Mouse (Mus musculus) T-helper 17 cell (primary cell): ENCODE measurements around the gene Otub2.

ENCODE experiments used
- in situ Hi-C, 2 experiments: fragments of 300-600 bp; cut with MboI, MseI; formaldehyde crosslinking; loops; 1 replicate in 1 of 2; 2 replicates in 1 of 2; pipeline ENCODE4 v1.15.1; 2025; ENCODE audit warnings: high pct_unique_total_duplicates in 2 of 2

The Otub2 gene

GRCm38 (mm10) chr12:103368777-103369176 lies 19.7 kb upstream of the Otub2 start:
- in situ Hi-C loops, result loop anchor here (5.0 kb wide), 2 partner anchors 46 to 226 kb away; no protein-coding TSS in a partner anchor

DNA sequence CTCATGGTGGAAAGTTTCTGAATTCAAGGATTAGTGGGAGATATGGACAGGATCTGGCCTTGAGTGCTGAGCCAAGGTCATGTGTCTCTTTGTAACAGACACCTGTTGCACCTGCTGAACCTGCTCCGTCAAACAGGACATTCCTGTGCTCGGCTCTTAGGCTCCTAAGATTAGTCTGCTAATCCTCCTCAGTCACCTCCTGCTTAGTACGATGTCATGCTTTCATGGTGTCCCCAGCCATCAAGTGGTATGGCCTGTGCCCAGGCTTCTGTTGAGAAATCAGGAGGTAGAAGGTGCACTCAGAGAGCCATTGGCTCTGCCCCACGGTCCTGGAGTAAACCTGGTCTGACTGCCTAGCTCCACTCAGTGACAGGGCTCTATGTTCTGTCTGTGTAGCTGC lies 17.6 kb upstream of the Otub2 start:
- in situ Hi-C loops, result no loop called here

DNA sequence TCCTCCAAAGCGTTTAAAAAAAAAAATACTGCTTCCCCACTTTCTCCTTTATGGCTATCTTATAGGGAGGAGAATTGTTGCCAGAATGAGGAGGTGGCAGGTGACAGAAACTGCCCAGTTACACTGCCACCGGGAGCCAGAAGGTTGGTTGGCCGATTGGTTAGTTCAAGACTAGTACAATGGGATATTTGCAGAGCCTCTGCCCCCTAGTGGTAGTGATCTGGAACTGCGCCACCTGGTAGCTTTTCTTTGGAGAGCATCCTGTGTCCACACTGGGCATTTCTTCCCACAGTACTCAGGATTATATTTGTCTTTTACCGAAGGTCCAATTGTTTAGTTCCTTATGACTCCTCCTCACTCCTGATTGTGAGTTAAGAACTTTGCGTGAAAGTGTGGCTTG lies 16.8 kb upstream of the Otub2 start:
- in situ Hi-C loops, result no loop called here

DNA sequence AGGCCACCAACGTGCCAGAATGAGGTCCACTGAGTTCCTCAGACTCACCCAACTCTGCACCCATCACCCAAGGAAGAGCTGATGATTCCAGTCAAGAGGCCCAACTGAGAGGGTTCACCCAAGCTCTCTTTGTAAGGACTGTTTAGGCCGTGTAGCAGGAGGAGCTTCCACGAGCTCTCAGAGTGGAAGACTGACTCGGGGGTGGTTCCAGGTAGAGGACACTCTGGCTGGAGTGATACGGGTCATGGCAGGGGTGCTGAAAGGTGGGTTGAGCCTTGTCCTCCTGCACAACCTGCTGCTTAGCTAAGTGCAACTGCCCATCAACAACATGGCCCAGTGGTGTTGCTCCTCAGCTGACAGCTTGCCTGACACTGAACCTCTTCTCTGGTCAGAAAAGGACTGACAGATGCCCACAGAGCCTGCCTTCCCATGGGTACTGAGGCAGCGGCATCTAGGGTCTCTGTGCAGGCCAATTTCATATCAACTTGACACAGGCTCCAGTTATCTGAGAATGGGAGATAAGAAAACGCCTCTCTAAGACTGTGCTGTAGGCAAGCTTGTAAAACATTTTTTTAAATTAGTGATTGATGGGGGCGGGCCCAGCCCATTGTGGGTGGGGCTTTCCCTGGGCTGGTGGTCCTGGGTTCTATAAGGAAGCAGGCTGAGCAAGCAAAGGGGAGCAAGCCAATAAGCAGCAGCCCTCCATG lies 14.8 kb upstream of the Otub2 start:
- in situ Hi-C loops, result no loop called here

DNA sequence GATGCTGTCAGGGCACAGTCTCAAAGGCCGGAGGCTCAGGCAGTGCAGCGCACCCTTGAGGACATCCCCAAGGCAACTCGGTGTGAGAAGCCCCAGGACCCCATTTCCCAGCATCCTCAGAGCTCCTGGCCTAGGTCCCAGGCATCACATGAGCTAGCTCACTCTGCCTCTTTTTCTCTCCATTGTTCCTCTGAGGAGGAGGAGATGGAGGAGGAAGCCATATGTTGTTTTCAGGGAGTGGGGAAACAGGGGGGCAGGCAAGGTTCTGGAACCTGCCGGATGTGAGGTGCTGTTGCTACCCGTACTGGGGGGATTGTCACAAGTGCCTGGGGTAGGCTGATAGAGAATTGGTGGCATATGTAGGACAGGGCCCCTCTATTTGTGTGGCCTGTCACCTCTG lies 12.4 kb upstream of the Otub2 start:
- in situ Hi-C loops, result no loop called here

DNA sequence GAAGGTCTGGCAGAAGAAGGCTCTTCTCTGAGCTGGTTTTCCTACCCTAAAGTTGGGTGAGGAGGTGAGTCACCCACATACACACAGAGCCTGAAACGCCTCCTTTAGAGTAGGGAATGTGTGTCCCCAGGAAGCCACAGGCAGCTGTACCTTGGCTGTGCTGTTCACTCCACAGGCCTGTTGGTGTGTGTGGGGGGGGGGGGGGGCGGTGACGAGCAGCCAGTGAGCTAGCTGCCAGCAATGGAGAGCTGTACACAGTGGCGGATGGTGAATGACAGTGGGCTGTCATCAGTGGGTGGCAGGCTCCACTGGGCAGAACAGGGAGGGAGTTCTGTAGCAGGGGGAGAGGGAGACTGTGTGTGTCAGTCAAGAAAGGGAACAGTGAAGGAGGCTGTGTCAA lies 11.7 kb upstream of the Otub2 start:
- in situ Hi-C loops, result no loop called here

DNA sequence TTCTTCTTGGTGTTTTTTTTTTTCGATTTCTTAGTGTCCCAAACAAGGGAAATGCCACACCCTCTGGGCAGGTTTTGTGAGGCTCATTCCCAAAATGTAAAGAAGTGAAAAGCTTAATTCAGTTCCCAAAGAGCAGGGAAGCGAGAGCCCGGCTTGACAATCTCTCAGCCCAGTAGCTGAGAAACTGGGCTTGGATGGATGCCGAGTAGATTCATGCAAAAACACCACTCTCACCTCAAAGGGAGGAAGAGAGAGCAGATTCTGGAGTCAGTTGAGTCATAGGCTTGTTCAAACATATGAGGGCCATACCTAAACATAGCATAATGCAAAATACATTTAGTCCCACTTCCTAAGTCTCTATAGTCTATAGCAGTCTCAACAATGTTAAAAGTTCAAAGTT lies 8.3 kb upstream of the Otub2 start:
- in situ Hi-C loops, result no loop called here

- in situ Hi-C loops, result no loop called here
These were observed 856 bp downstream of the Otub2 start for GRCm38 (mm10) chr12:103389348-103389727.

GRCm38 (mm10) chr12:103389982-103390381 lies 1.5 kb downstream of the Otub2 start:
- in situ Hi-C loops, result no loop called here

GRCm38 (mm10) chr12:103391098-103391497 lies 2.6 kb downstream of the Otub2 start:
- in situ Hi-C loops, result no loop called here

DNA sequence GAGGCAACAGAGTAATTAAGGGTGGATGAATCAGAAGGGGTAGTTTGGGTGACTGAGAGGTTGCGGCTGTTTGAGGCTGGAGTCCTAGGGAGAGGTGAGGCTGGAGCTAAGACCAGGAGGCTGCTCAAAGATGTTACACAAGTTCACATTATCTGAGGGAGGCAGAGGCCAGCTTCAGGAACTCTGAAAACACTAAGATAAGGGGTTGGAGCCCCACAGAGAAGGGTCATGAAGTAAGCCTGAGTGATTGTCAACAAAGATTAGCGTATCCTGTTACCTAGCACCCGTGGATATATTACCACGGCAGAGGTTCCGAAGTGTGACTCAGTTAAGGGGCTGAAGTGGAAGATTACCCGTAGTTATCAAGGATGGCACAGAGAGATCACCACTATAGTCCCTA lies 5.0 kb downstream of the Otub2 start:
- in situ Hi-C loops, result no loop called here

DNA sequence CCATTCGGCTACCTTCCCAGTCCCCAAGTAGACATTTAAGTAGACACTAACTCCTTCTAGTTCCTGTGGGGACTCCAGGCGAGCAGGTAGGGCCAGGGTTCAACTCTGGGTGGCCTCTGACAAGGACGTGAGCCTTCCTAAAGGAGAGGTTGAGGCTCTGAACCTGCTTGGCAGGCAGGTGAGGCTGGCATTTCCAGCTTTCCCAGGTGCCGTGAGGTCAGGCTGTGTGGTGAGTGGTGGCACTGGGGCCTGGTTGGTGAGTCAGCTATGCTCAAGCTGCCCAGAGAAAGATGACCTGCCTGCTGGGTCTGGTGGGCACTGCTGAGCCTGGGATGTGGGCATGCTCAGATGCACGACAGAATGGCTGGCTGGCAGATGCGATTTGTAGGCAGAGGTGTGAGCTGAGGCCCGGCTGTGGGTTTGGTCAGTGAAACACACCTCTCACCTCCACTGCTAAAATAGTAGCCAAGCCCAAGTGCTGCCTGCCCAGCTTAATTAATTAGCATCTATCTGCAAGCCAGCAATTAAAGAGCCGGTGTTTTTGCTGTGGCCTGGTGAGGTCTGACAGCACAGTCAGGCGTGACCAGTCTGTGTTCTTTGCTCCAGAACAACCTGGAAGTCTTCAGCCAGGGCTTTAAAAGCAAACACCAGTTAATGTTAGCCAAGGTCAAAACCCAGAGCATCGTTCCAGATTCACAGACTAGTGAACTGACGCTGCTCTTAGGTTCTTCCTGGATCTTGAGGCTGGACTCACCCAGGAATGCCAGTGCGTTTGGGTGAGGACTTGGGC lies 7.2 kb downstream of the Otub2 start:
- in situ Hi-C loops, result no loop called here

DNA sequence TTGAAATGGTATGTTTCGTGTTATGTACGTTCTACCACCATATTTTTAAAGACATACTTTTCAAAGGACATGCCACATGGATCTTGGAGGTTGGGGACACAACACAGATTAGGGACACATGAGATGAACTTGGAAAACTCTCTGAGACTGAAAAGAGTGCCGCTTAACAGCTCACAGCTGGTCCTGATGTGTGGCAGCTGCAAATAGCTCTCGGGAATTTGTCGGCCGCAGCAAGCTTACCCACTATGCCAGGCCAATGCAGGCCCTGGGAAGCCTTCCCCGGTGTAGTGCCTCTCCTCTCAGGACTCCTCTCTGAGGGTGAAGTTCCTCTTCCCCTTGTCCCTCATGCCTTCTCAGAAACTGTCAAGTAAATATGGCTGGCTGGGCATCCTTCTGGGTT lies 8.3 kb downstream of the Otub2 start:
- in situ Hi-C loops, result no loop called here

DNA sequence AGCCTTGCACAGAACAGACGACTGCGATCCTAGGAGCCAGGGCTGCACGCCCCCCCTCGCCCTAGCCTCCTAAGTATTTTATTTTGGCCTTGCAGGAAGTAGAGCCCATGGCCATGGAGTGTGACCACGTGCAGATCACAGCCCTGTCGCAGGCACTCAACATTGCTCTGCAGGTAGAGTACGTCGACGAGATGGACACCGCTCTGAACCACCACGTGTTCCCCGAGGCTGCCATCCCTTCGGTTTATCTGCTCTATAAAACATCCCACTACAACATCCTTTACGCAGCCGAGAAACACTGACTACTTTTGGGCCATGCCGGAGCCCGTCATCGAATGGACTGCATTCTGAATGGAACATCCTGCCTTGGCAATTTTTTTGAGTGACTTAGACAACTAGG lies 15.6 kb downstream of the Otub2 start:
- in situ Hi-C loops, result no loop called here

- in situ Hi-C loops, result no loop called here
These were observed 19.2 kb downstream of the Otub2 start, which contains the start of gene 9330161L09Rik for GRCm38 (mm10) chr12:103407720-103408119. 9330161L09Rik (minus strand) TSS chr12:103407820.

DNA sequence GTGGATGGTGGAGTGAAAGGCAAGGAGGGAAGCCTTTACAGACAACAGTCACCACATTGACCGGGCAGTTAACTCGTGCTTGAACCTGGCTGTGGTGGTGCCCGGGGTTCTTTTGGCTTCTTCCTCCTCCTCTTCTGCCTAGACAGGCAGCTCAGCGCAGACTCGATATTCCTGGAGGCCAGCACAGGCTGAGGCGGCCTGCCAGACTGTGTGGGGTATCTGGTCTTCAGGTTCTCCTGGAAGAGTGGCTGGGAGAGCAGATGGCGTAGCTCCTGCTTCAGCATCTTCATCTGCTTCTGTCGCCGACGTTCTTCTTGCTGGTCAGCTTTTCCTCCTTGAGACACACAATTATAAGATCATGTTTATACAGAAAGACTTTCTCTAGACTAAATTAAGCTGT lies 19.7 kb downstream of the Otub2 start:
- in situ Hi-C loops, result no loop called here

DNA sequence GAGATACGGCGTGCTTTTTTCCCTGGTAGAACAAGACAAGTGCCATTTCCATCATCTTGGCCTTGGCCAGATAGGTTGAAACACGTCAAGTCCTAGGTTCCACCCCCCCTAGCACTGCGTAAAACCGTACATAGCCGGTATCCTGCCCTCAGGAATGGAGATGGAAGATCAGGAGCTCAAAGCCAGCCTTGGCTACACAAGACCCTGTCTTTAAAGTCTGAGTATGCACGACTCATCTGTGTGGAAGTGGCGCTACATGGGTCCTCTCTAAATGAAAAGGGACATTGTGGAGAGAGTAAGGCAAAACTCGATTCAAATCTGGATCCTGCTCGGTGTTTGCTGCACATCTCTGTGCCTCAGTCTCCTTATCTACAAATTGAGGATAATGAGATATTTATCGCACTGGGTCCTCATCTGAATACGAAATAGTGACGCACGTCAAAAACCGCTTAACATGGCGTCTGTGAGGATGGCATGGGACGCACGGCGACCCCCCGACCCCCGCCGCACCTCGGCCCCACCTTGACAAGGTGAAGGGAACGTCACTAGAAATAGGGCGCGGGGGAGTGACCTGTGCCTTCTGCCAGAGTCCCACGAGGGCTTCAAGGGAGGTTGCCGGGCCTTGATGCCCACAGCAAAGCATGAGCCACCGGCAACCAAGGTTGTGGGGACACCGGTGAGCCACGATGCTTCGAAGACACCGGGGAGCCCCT lies 36.7 kb downstream of the Otub2 start:
- in situ Hi-C loops, result loop anchor here (5.0 to 10.0 kb wide), 2 partner anchors 67 to 1590 kb away; no protein-coding TSS in a partner anchor

- in situ Hi-C loops, result loop anchor here (5.0 to 10.0 kb wide), 2 partner anchors 66 to 1589 kb away; no protein-coding TSS in a partner anchor
These were observed 37.4 kb downstream of the Otub2 start, which contains the start of gene Ddx24 for GRCm38 (mm10) chr12:103425729-103426470. Ddx24 (minus strand) TSS chr12:103425830.

- in situ Hi-C loops, result loop anchor here (5.0 to 10.0 kb wide), 2 partner anchors 66 to 1588 kb away; no protein-coding TSS in a partner anchor
These were observed 38.2 kb downstream of the Otub2 start for GRCm38 (mm10) chr12:103426710-103427109.

- in situ Hi-C loops, result loop anchor here in 1 of 2 experiments (5.0 kb wide), 1 partner anchor 59 kb away; no protein-coding TSS in a partner anchor
These were observed 44.9 kb downstream of the Otub2 start for GRCm38 (mm10) chr12:103433430-103433829.
